Mouse (Mus musculus) ES-E14 (cell line): ENCODE results near the gene Olfr70.

Source experiments
- CHD2 ChIP-seq: IDR thresholded peaks from 2 replicates; pipeline ENCODE4 v1.6.1; 2014; ENCODE audit warnings: mild to moderate bottlenecking, low read depth, low read length, inconsistent platforms
- HCFC1 ChIP-seq: IDR thresholded peaks from 2 replicates; pipeline ENCODE4 v1.6.1; 2012; ENCODE audit warnings: low read length, inconsistent platforms, borderline replicate concordance; ENCODE audit not compliant: insufficient read depth
- MAFK ChIP-seq: IDR thresholded peaks from 2 replicates; pipeline ENCODE4 v1.6.1; 2014; ENCODE audit warnings: mild to moderate bottlenecking, low read depth, low read length, inconsistent platforms; ENCODE audit not compliant: insufficient read depth
- ZC3H11A ChIP-seq: IDR thresholded peaks from 2 replicates; pipeline ENCODE4 v1.6.1; 2012; ENCODE audit warnings: low read depth, mild to moderate bottlenecking, inconsistent platforms, low read length, borderline replicate concordance
- ZNF384 ChIP-seq: IDR thresholded peaks from 2 replicates; pipeline ENCODE4 v1.6.1; 2012; ENCODE audit warnings: low read depth, low read length, inconsistent platforms

- TF ChIP-seq ZNF384 (no peak), HCFC1 (no peak), CHD2 (no peak), MAFK (no peak), ZC3H11A (no peak)
Observed at GRCm38 (mm10) chr4:43674974-43675373, 25.6 kb downstream of the Olfr70 start.
